ENCODE assay signal across 10 mouse cellular contexts in the genomic region with DNA sequence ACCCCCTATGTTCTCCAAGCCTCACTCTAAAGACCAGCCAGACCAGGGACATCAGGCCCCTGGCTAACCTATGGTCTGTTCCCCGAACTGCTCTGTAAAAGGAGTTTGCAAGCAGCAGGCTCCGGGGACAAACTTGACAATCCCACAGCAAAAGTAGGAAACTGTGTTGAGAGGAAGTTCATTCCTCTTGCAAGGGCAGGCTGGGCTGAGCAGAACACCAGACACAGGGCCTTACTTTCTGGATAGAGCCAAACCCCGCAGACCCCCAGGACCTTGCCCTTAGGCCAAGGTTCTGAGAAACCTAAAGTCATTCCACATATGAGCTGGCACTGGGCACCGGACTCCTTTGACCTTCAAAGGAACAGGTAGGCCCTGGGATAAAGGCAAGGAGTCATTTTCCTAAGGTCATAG. TPM values are rescaled to one million over a fixed set of nuclear protein-coding genes. Genes with fewer than 3 reads are reported as not detected.
DNase-seq lines count a peak whose midpoint lies in the region; ATAC-seq and TF ChIP-seq lines count a peak whose summit lies in the region.
"Had no signal": no experiment of that assay in that cellular context is flagged by ENCODE, and none has a peak within 500 bp of the region (broad histone marks: within the 10 kb centered on the region; RNA-seq: fewer than 3 reads in every experiment).

No protein-coding gene starts in this region.

- ATAC-seq in liver, embryonic 14.5 days (ENCODE audit: insufficient read depth) = no peak

- no peaks in the 10 kb centered on the region for H3K9me3 ChIP-seq in liver, embryonic 14.5 days (ENCODE audit: control insufficient read depth, low read length)

- peaks cover 35% of the 10 kb centered on the region for H3K27me3 ChIP-seq in liver, embryonic 14.5 days (ENCODE audit: control insufficient read depth, insufficient read depth, low read length)
- H3K27me3 ChIP-seq in cerebellum, adult 2 months (ENCODE audit: control insufficient read depth, insufficient read depth, low read length) = no peaks in the 10 kb centered on the region

- no peak for TF ChIP-seq CTCF in liver, embryonic 14.5 days (IDR thresholded peaks at IDR 0.05; ENCODE audit: low read depth)
- no peak for TF ChIP-seq CTCF in cerebellum, adult 2 months (IDR thresholded peaks at IDR 0.05; ENCODE audit: borderline replicate concordance, insufficient read depth, low read depth, low read length)

- H3K4me1 ChIP-seq in liver, embryonic 14.5 days (replicated peaks; ENCODE audit: control insufficient read depth in 2 of 2, insufficient read depth in 2 of 2, low read length in 1 of 2) = 0 out of 4 replicates have a peak, but pooled peaks cover 0 to 1% of the 10 kb centered on the region in 2 experiments
- H3K4me1 ChIP-seq in cerebellum, adult 2 months (ENCODE audit: control insufficient read depth, insufficient read depth, low read length) = peaks cover 9% of the 10 kb centered on the region

- no peak for TF ChIP-seq POLR2A in cerebellum, adult 2 months (IDR thresholded peaks at IDR 0.05; ENCODE audit: borderline replicate concordance, insufficient read depth, low read length)

- H3K36me3 ChIP-seq in liver, embryonic 14.5 days (replicated peaks; ENCODE audit: control insufficient read depth, insufficient read depth, low read depth) = no peaks in the 10 kb centered on the region

- peak; percentile 52 for DNase-seq in cerebellum, adult 9-11 months
- DNase-seq in cerebellum, postnatal 36 days = no peak
- peak; percentile 48 for DNase-seq in thymus, postnatal 14 days
- no peak for DNase-seq in thymus, postnatal 0 days (ENCODE audit: low spot score)
- DNase-seq in liver, embryonic 14.5 days (ENCODE audit: low read depth in 3 of 3, low spot score in 3 of 3) = no peak
- no peak for DNase-seq in left cerebral cortex, postnatal 10 days (ENCODE audit: extremely low spot score in 1 of 2, low spot score in 2 of 2)
- no peak for DNase-seq in cerebellum, adult 2 months
- DNase-seq in urinary bladder, postnatal 10 days (ENCODE audit: low spot score) = no peak

- H3K9ac ChIP-seq in liver, embryonic 14.5 days (replicated peaks) = no peak overlapping the region

- no peak for TF ChIP-seq EP300 in liver, embryonic 14.5 days (IDR thresholded peaks at IDR 0.05; ENCODE audit: low read depth)

- intact Hi-C loops in left cerebral cortex, postnatal 10 days (cut with DNase I) = no loop called here

- peak overlapping the region; percentile 11 for H3K4me2 ChIP-seq in liver, embryonic 14.5 days (ENCODE audit: low read depth)

- whole genome bisulfite sequencing in liver, embryonic 14.5 days (ENCODE audit: insufficient replicate concordance) = 37% methylated on average over 4 of the region's 4 CpGs
- WGBS in cerebellum, adult 2 months = 88% methylated on average over 4 of the region's 4 CpGs

- H3K27ac ChIP-seq in liver, embryonic 14.5 days = no peak overlapping the region
- H3K27ac ChIP-seq in cerebellum, adult 2 months (ENCODE audit: insufficient read depth, low read length) = no peak overlapping the region

- H3K4me3 ChIP-seq in liver, embryonic 14.5 days (ENCODE audit: insufficient read depth in 1 of 2, low read depth in 2 of 2, low read length in 2 of 2) = no peak overlapping the region
- H3K4me3 ChIP-seq in cerebellum, adult 2 months (replicated peaks; ENCODE audit: insufficient read depth, low read depth, low read length) = no peak overlapping the region

RNA-seq across cellular contexts. Expression of a gene that starts 0.7 kb away (rescaled TPM):
- 45.4 and 47.4 TPM in 2 replicates for polyA plus RNA-seq in thymus, postnatal 0 days (2015; fragmentation: Nextera tagmentation; extraction: Ambion mirVana)
- 7.5 and 13.0 TPM in 2 replicates for polyA plus RNA-seq in liver, embryonic 14.5 days (2012; rRNA removed)
- polyA plus RNA-seq in liver, embryonic 14.5 days (2014; fragmentation: Nextera tagmentation; extraction: Ambion mirVana) = 6.4 and 7.6 TPM in 2 replicates
- 100 to 1,000 TPM; 183 to 194 TPM for total RNA-seq in left cerebral cortex, postnatal 10 days (2021)
- polyA plus RNA-seq in cerebellum, adult 2 months (2012; rRNA removed) = 24.2 and 29.4 TPM in 2 replicates

RNA-seq across cellular contexts. Expression of a gene that starts 50.8 kb away (rescaled TPM):
- 0.23 and 0.28 TPM in 2 replicates for polyA plus RNA-seq in thymus, postnatal 0 days (2015; fragmentation: Nextera tagmentation; extraction: Ambion mirVana)
- not detected in 2 replicates for polyA plus RNA-seq in liver, embryonic 14.5 days (2012; rRNA removed)
- not detected in 2 replicates for polyA plus RNA-seq in liver, embryonic 14.5 days (2014; fragmentation: Nextera tagmentation; extraction: Ambion mirVana)
- not detected for total RNA-seq in left cerebral cortex, postnatal 10 days (2021)
- polyA plus RNA-seq in cerebellum, adult 2 months (2012; rRNA removed) = not detected in 2 replicates
- polyA plus RNA-seq: C2C12; erythroblast, embryonic 14.5 days had no signal

Comparison
In these comparisons a context has a peak if more than half of its experiments do, and no peak if none do; other contexts are left out.
1. DNase-seq: peak in cerebellum, adult 9-11 months (single experiment) and thymus, postnatal 14 days (single experiment); none in cerebellum, postnatal 36 days (0 of 2), thymus, postnatal 0 days (single experiment), liver, embryonic 14.5 days (0 of 3), left cerebral cortex, postnatal 10 days (0 of 2), cerebellum, adult 2 months (0 of 2) and urinary bladder, postnatal 10 days (single experiment).